Mouse (Mus musculus) heart, postnatal 0 days (tissue): ENCODE measurements at regions not wholly inside any gene's neighbourhood (a gene's known extent, or its start where the extent isn't known, plus 50 kb on each side); places are given as distances from the start of the nearest gene placed in this dataset.

ENCODE experiments used
- ATAC-seq: fragments of 200-750 bp; cut with Nextera tagmentation; 2 replicates; pipeline ENCODE4 v1.8.0; 2017; ENCODE audit warnings: low read depth, moderate number of reproducible peaks, moderate library complexity; ENCODE audit not compliant: insufficient read depth
- DNase-seq: peaks from one replicate; pipeline ENCODE4 v3.0.0-alpha.2; 2016; ENCODE audit warnings: low spot score
- H3K27ac ChIP-seq: fragments of 300-500 bp; sonication (generic); 2 replicates; pipeline ENCODE4 v1.5.1; 2014; ENCODE audit warnings: low read depth, mild to moderate bottlenecking
- H3K27me3 ChIP-seq: fragments of 300-500 bp; sonication (generic); 2 replicates; pipeline ENCODE4 v1.6.1; 2014; ENCODE audit warnings: low read length, mixed read lengths; ENCODE audit not compliant: control insufficient read depth, insufficient read depth
- H3K36me3 ChIP-seq: fragments of 300-500 bp; sonication (generic); replicated peaks from 2 replicates; pipeline ENCODE4 v1.6.1; 2014; ENCODE audit warnings: low read length, mixed read lengths; ENCODE audit not compliant: control insufficient read depth, insufficient read depth
- H3K4me1 ChIP-seq: fragments of 300-500 bp; sonication (generic); 2 replicates; pipeline ENCODE4 v1.6.1; 2014; ENCODE audit warnings: antibody characterized with exemption; ENCODE audit not compliant: control insufficient read depth, insufficient read depth
- H3K4me2 ChIP-seq: fragments of 300-500 bp; sonication (generic); 2 replicates; pipeline ENCODE4 v1.6.1; 2014; ENCODE audit warnings: low read depth, mild to moderate bottlenecking, low read length, moderate library complexity
- H3K4me3 ChIP-seq: fragments of 300-500 bp; sonication (generic); 2 replicates; pipeline ENCODE4 v1.5.1; 2014; ENCODE audit warnings: low read depth, low read length
- H3K9ac ChIP-seq: fragments of 300-500 bp; sonication (generic); replicated peaks from 2 replicates; pipeline ENCODE4 v1.6.1; 2014; ENCODE audit warnings: low read depth, low read length, mixed read lengths
- H3K9me3 ChIP-seq: fragments of 300-500 bp; sonication (generic); replicated peaks from 2 replicates; pipeline ENCODE4 v1.6.1; 2016; ENCODE audit warnings: low read length; ENCODE audit not compliant: control insufficient read depth
- CTCF ChIP-seq: IDR thresholded peaks from 2 replicates; pipeline ENCODE4 v1.5.1; 2016; ENCODE audit warnings: antibody characterized with exemption, control low read depth, low read depth
- EP300 ChIP-seq: IDR thresholded peaks from 2 replicates; pipeline ENCODE4 v1.6.1; 2016; ENCODE audit warnings: antibody characterized with exemption, low read depth
- WGBS: fragments of 180-500 bp; shearing (Covaris S2); extraction: QIAGEN DNeasy Blood & Tissue Kit; methylation state at CpG from one replicate; pipeline ENCODE4 v1.1.7; 2014; 5-methylcytosine and 5-hydroxymethylcytosine counted together

DNA sequence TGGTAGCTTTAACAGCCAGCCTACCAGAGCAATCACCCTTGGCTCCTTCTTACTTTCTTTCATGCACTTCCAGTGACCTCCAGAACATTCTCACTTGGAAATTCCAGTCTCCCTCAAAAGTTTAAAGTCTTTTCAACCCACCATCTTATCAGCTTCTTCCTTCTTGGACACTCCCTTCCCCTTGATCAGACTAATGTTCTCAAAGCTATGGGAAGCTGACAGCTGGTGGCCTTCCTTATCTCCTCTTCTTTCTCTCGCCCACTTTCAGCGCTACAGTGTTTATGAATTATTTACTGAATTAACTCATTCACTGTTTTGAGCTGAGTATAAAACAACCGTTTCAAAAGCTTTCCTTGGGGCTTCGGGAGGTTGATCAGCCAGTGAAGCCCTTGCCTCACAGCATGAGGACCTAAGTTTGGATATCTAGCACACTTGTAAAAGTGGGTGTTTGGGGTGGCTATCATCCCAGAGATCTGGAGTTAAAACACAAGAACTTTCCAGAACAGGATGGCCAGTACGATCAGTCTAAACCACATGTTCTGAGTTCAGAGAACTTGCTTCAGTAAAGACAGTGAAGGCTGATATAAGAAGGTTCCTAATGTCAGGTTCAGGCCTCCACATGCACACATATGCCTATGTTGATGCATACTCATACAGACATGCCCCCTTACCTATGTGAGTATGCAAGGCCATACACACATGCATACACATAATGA is 59.7 kb upstream of the Ikzf2 start:
- Histone ChIP-seq H3K9ac (no peak overlapping the region), H3K36me3 (no peaks in the 10 kb centered on the region), H3K27ac (no peak overlapping the region), H3K9me3 (no peaks in the 10 kb centered on the region), H3K4me2 (no peak overlapping the region), H3K4me1 (no peaks in the 10 kb centered on the region; the same call in 1 of the 2 replicates), H3K4me3 (no peak overlapping the region), H3K27me3 (no peaks in the 10 kb centered on the region)
- TF ChIP-seq CTCF (no peak), EP300 (no peak)
- 61% methylated on average over 5 of the region's 5 CpGs for WGBS
- ATAC-seq (no peak), DNase-seq (no peak)

DNA sequence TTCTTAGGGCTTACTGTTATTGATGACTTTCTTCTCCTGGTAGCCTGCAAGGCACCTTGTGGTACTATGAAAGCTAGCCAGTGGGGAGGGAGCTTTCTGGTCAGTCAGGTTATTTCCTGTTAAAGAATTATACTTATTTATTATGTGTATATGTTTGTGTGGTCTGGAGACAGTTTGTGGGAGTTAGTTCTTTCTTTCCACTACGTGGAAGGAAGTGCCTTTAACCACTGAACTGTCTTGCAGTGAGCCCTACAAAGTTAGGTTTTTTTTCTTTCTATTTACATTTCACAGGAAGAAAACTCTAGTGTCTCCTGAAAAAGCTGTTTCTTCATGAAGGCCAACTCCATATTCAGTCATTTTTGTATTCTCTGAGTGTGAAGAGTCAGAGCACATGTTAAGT is 65.7 kb upstream of the Ikzf2 start:
- 76% methylated on average over 1 of the region's 1 CpGs for WGBS
- Histone ChIP-seq H3K4me2 (no peak overlapping the region), H3K9me3 (no peaks in the 10 kb centered on the region), H3K9ac (no peak overlapping the region), H3K4me1 (no peaks in the 10 kb centered on the region; the same call in 1 of the 2 replicates), H3K27me3 (no peaks in the 10 kb centered on the region), H3K4me3 (no peak overlapping the region), H3K36me3 (no peaks in the 10 kb centered on the region), H3K27ac (no peak overlapping the region)
- TF ChIP-seq CTCF: no peak
- no peak for TF ChIP-seq EP300
- ATAC-seq: no peak
- DNase-seq: no peak

DNA sequence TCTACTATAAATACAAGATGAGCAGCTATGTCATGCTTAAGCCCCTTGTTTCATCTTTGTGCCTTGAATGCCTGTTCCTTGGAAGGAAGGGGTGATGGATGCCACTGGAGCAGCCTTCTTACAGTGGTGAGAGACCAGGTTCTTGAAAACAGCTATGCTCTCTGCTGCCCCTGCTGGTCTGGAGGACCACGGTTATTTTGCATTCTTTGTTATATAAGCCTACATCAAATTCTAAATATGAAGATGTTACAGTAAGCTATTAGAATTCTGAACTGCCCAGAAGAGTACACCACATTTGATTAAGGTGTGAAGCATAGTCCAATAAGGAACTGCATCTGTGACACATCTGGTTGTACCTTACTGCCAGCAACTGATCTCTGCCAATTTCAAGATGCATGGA is 69.1 kb upstream of the Spag16 start:
- H3K27ac ChIP-seq: no peak overlapping the region
- H3K27me3 ChIP-seq: no peaks in the 10 kb centered on the region
- no peak overlapping the region for H3K4me2 ChIP-seq
- H3K4me3 ChIP-seq: no peak overlapping the region
- WGBS: 90% methylated on average over 1 of the region's 1 CpGs
- H3K9me3 ChIP-seq: no peaks in the 10 kb centered on the region
- H3K9ac ChIP-seq: no peak overlapping the region
- no peak for ATAC-seq
- no peak for DNase-seq
- TF ChIP-seq CTCF: no peak
- TF ChIP-seq EP300: no peak
- no peaks in the 10 kb centered on the region for H3K36me3 ChIP-seq
- H3K4me1 ChIP-seq: no peaks in the 10 kb centered on the region

DNA sequence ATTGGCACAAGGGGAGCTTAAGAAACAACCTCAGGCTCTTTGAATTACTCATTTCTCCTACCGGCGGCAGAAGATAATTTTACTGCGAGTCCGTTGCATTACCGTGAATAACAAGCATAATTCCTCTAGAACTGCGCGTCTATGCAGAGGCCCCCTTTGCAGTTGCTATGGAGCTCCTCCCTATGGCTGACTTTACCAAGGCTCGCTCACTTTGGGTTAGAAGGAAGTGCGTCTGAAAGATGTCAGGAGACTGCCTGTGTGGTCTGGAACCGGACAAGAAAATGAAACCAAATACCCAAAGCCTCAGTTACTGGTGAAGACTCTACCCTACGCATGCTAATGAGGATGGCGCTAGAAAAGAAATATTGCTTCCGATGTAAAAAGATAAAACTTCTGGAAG is 67.2 kb upstream of the Spag16 start:
- WGBS: 75% methylated on average over 13 of the region's 13 CpGs
- H3K27me3 ChIP-seq: no peaks in the 10 kb centered on the region
- no peak overlapping the region; the same call in 1 of the 2 replicates for H3K4me3 ChIP-seq
- H3K27ac ChIP-seq: no peak overlapping the region
- H3K9me3 ChIP-seq: no peaks in the 10 kb centered on the region
- no peak overlapping the region for H3K9ac ChIP-seq
- H3K4me1 ChIP-seq: no peaks in the 10 kb centered on the region
- H3K4me2 ChIP-seq: peak overlapping the region; percentile 3; the same call in 1 of the 2 replicates
- no peak for ATAC-seq
- no peak for TF ChIP-seq EP300
- TF ChIP-seq CTCF: no peak
- H3K36me3 ChIP-seq: no peaks in the 10 kb centered on the region
- no peak for DNase-seq

DNA sequence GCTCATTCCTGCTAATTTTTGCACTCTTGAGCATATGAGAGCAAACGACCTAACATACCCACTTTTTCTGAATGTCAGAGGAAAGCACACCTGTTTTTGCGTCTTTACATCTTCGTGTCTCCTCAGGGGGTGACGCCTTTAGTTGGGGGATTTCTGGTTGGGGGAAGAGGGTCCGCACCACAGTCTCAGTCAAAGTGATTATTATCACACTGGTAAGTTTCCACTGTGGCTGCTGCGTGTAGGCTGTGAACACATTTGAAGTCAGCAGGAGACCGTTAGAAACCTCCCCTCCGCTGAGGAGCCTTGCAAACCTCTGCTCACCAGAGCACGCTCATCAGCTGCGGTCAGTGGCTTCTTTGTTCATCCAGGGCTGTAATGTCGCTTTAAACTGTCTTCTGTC is 58.1 kb upstream of the Spag16 start:
- no peak overlapping the region for H3K9ac ChIP-seq
- no peaks in the 10 kb centered on the region for H3K27me3 ChIP-seq
- no peak overlapping the region for H3K4me3 ChIP-seq
- no peak overlapping the region; the same call in 1 of the 2 replicates for H3K4me2 ChIP-seq
- 56% methylated on average over 11 of the region's 11 CpGs for WGBS
- TF ChIP-seq EP300 (no peak), CTCF (no peak)
- ATAC-seq (no peak), DNase-seq (no peak)
- H3K27ac ChIP-seq: no peak overlapping the region
- H3K9me3 ChIP-seq: no peaks in the 10 kb centered on the region
- no peaks in the 10 kb centered on the region for H3K4me1 ChIP-seq
- no peaks in the 10 kb centered on the region for H3K36me3 ChIP-seq

DNA sequence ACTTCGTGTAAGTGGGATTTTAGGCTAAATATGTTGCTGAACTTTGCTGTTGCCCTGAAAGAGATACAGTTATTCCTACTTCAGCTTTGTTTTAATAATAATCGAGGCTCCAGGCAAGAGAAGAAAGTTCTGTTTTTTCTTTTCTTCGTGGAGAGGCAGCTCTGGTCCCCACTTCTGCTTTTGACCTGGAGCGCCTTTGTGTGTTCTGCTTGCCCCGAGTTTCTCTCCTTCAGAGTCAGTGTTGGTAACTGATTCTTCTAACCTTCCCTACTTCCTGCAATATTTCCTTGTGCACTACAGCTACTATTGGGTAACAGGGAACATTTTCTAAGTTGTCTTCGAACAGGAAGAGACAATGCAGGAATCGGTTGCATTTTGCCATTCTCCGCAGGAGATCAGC is 56.6 kb upstream of the Spag16 start:
- Histone ChIP-seq H3K27me3 (no peaks in the 10 kb centered on the region), H3K27ac (no peak overlapping the region), H3K4me1 (no peaks in the 10 kb centered on the region), H3K4me2 (no peak overlapping the region), H3K9ac (no peak overlapping the region), H3K36me3 (no peaks in the 10 kb centered on the region), H3K4me3 (no peak overlapping the region), H3K9me3 (no peaks in the 10 kb centered on the region)
- TF ChIP-seq CTCF (no peak), EP300 (no peak)
- no peak for DNase-seq
- WGBS: 80% methylated on average over 8 of the region's 8 CpGs
- ATAC-seq: no peak
